ENCODE assay signal across 17 mouse cellular contexts in the genomic region with DNA sequence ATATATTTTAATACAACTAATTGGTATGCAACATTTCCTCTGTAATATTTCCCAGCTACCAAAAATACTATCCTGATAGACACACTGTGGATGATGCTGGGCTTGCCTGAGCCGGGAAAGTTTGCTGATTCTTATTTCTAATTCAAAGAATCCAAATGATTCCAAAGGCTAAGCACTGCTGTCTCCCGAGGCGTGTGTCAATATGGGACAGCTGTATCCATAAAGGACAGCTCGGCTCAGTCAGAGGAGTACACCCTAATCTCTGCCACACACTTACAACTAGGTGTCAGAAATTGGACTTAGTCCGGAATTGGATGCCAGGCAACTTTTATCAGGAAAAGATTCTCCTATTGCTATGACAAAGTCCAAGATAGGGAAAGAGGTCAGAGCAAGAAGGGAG.
"Had no signal": no experiment of that assay in that cellular context is flagged by ENCODE, and none has a peak within 500 bp of the region (broad histone marks: within the 10 kb centered on the region; RNA-seq: fewer than 3 reads in every experiment).

No protein-coding gene starts in this region.

- ATAC-seq: liver, postnatal 0 days; lung, postnatal 0 days; midbrain, embryonic 13.5 days had no signal

- H3K9me3 ChIP-seq: liver, embryonic 13.5 days; liver, embryonic 15.5 days; midbrain, embryonic 13.5 days; neural tube, embryonic 13.5 days; stomach, embryonic 15.5 days had no signal

- DNase-seq: liver, embryonic 13.5 days; liver, postnatal 0 days; lung, postnatal 36 days; right cerebral cortex, postnatal 14 days; thymus, adult 2 months; thymus, postnatal 25 days; thymus, postnatal 4 days had no signal

- H3K27ac ChIP-seq: liver, embryonic 13.5 days; liver, embryonic 15.5 days; macrophage; midbrain, embryonic 13.5 days; neural tube, embryonic 13.5 days; stomach, embryonic 15.5 days; stomach, postnatal 0 days had no signal

- H3K4me3 ChIP-seq: liver, embryonic 13.5 days; liver, embryonic 15.5 days; megakaryocyte, embryonic 14.5 days; midbrain, embryonic 13.5 days; neural tube, embryonic 13.5 days; stomach, embryonic 15.5 days had no signal

- H3K9ac ChIP-seq: liver, embryonic 13.5 days; liver, embryonic 15.5 days; liver, postnatal 0 days; midbrain, embryonic 13.5 days; neural tube, embryonic 13.5 days; stomach, embryonic 15.5 days had no signal

- H3K36me3 ChIP-seq: liver, embryonic 13.5 days; liver, embryonic 15.5 days; midbrain, embryonic 13.5 days; neural tube, embryonic 13.5 days; stomach, embryonic 15.5 days had no signal

- H3K4me1 ChIP-seq: liver, embryonic 13.5 days; liver, embryonic 15.5 days; megakaryocyte, embryonic 14.5 days; midbrain, embryonic 13.5 days; neural tube, embryonic 13.5 days; stomach, embryonic 15.5 days had no signal

- H3K4me2 ChIP-seq: liver, embryonic 11.5 days; liver, embryonic 13.5 days; liver, embryonic 15.5 days; midbrain, embryonic 11.5 days; midbrain, embryonic 13.5 days; neural tube, embryonic 13.5 days; stomach, embryonic 15.5 days had no signal

- H3K27me3 ChIP-seq: liver, embryonic 13.5 days; liver, embryonic 15.5 days; megakaryocyte, embryonic 14.5 days; midbrain, embryonic 13.5 days; neural tube, embryonic 13.5 days; stomach, embryonic 15.5 days had no signal
